Mouse (Mus musculus) forebrain, embryonic 12.5 days (tissue): ENCODE results near the gene 6030498E09Rik. TPM values are rescaled to one million over a fixed set of nuclear protein-coding genes. Genes with fewer than 3 reads are reported as not detected.

Source experiments
- microRNA-seq: library from miRNA; unstranded; fragments of <30 nt; microRNA quantifications from one replicate; pipeline ENCODE4, GENCODE M21; 2017
- polyA plus RNA-seq: library from polyadenylated mRNA; unstranded; fragments of >200 nt; fragmentation: Nextera tagmentation; extraction: Ambion mirVana; gene quantifications from 2 replicates; pipeline ENCODE4 v1.2.1, GENCODE M21; 2016

The 6030498E09Rik gene
- polyA plus RNA-seq, 1 experiment from 2014 or later: 0.27 TPM

Small RNA genes within 50 kb of the gene (microRNA-seq; reads per million reads assigned to microRNA genes)
- not detected for gene Gm25642

Other genes with a start within 250 kb of the 6030498E09Rik start
- 35.5 and 37.4 TPM in 2 replicates for gene Cul4b, start 196.5 kb upstream of the 6030498E09Rik start, polyA plus RNA-seq
- gene Mcts1, start 172.1 kb upstream of the 6030498E09Rik start, polyA plus RNA-seq: 98.6 and 105 TPM in 2 replicates
- 20.9 and 21.0 TPM in 2 replicates for gene C1galt1c1, start 137.6 kb upstream of the 6030498E09Rik start, polyA plus RNA-seq